Mouse (Mus musculus) liver, embryonic 14.5 days (tissue): ENCODE data around the gene Mrps26.

Source experiments
- CTCF ChIP-seq: IDR thresholded peaks from 2 replicates; pipeline ENCODE4 v1.5.1; 2016; ENCODE audit warnings: antibody characterized with exemption, low read depth, control low read depth
- EP300 ChIP-seq: IDR thresholded peaks from 2 replicates; pipeline ENCODE4 v1.6.1; 2016; ENCODE audit warnings: antibody characterized with exemption, low read depth

DNA sequence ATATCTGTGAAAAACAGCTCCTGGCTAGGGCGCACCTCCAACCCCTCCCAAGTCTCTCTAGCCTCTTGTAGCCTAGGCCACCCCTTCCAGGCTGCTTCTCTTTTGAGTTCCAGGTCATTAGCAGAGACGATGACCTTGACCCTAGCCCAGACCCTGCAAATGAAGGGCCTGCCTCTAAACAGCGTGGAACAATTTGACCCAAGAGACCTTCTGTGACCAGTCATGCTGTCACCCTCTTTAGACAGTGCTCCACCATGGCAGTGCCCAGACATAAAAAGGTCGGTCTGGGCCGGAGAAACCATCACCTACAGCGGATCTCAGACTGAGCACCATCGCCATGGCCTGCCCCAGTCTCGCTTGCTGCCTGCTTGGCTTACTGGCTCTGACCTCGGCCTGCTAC lies 12.3 kb downstream of the Mrps26 start, which contains the start of gene Oxt:
- TF ChIP-seq EP300 (no peak), CTCF (no peak)
